Comparison of ENCODE assay signal across 9 mouse cellular contexts in the genomic region with DNA sequence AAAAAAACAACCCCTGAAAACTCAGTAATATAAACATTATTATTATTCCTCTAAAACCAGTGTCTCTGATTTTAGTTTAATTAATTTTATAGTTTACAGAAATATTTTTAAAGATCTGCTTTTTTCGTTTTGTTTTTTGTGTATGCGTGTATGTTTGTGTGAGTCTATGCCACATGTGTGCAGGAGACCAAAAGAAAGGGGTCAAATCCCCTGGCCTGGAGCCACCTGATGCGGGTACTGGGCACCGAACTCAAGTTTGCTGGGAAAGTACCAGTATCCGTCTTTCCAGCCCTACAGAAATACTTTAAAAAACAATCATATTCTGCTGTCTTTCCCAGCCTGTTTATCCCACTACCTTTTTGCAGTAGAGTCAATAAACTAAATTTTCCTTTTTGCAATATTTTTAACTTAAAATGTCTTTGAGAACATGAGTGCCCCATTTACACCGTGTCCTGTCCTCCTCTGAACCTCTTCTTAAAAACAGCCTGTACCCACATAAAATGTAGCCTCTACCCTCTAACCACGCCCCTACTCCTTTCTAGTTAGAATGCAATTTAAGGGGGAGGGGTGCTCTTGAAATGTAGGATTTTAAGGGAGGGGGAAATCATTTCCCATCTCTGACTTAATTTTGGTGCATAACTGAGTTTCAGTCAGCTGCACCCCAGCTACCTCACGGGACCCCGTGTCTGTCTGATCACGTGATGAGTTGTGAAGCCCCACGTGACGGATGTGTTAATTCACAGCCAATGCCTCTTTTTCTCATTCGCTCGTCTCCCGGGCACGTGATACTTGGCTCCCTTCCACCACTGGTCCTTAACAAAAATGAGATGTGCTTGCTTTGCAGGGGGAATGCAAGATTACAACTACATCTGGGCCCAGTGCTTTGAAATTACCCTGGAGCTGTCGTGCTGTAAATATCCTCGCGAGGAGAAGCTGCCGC. TPM values are rescaled to one million over a fixed set of nuclear protein-coding genes. Genes with fewer than 3 reads are reported as not detected.
A peak's percentile ranks its signal among the peaks of the same experiment; 100 is the strongest.
DNase-seq lines count a peak whose midpoint lies in the region; ATAC-seq and TF ChIP-seq lines count a peak whose summit lies in the region.
"Had no signal": no experiment of that assay in that cellular context is flagged by ENCODE, and none has a peak within 500 bp of the region (broad histone marks: within the 10 kb centered on the region; RNA-seq: fewer than 3 reads in every experiment).

No protein-coding gene starts in this region.

- TF ChIP-seq CTCF in midbrain, postnatal 0 days (IDR thresholded peaks at IDR 0.05), result no peak

- H3K36me3 ChIP-seq in embryonic facial prominence, embryonic 13.5 days, result no peaks in the 10 kb centered on the region
- H3K36me3 ChIP-seq in heart, embryonic 10.5 days, result no peaks in the 10 kb centered on the region
- no peaks in the 10 kb centered on the region for H3K36me3 ChIP-seq in limb, embryonic 11.5 days (ENCODE audit: control insufficient read depth, insufficient read depth, low read length)
- no peaks in the 10 kb centered on the region for H3K36me3 ChIP-seq in midbrain, postnatal 0 days (ENCODE audit: insufficient read depth, low read length)
- H3K36me3 ChIP-seq in stomach, embryonic 16.5 days (ENCODE audit: control insufficient read depth, insufficient read depth, low read length), result no peaks in the 10 kb centered on the region

- peak overlapping the region; percentile 23 for H3K4me3 ChIP-seq in embryonic facial prominence, embryonic 13.5 days
- peak overlapping the region; percentile 45 for H3K4me3 ChIP-seq in heart, embryonic 10.5 days
- H3K4me3 ChIP-seq in limb, embryonic 11.5 days (ENCODE audit: low read depth, low read length), result 0 out of 2 replicates have a peak overlapping the region, but pooled peaks have one; percentile 14
- peak overlapping the region; percentile 35 for H3K4me3 ChIP-seq in midbrain, postnatal 0 days (ENCODE audit: low read depth, low read length)
- 0 out of 2 replicates have a peak overlapping the region, but pooled peaks have one; percentile 13 for H3K4me3 ChIP-seq in stomach, embryonic 16.5 days (replicated peaks; ENCODE audit: low read length)

- H3K27me3 ChIP-seq in embryonic facial prominence, embryonic 13.5 days, result no peaks in the 10 kb centered on the region
- H3K27me3 ChIP-seq in heart, embryonic 10.5 days (ENCODE audit: insufficient read depth, poor library complexity, severe bottlenecking), result no peaks in the 10 kb centered on the region
- no peaks in the 10 kb centered on the region for H3K27me3 ChIP-seq in limb, embryonic 11.5 days (ENCODE audit: control insufficient read depth, insufficient read depth, low read length)
- H3K27me3 ChIP-seq in midbrain, postnatal 0 days (ENCODE audit: insufficient read depth, low read length), result no peaks in the 10 kb centered on the region; the same call in 1 of the 2 replicates
- no peaks in the 10 kb centered on the region for H3K27me3 ChIP-seq in stomach, embryonic 16.5 days (ENCODE audit: control insufficient read depth, insufficient read depth, low read length)

- H3K9ac ChIP-seq in embryonic facial prominence, embryonic 13.5 days, result no peak overlapping the region
- H3K9ac ChIP-seq in limb, embryonic 11.5 days (ENCODE audit: low read length), result no peak overlapping the region
- H3K9ac ChIP-seq in midbrain, postnatal 0 days (replicated peaks; ENCODE audit: low read length, poor library complexity, severe bottlenecking), result peak overlapping the region; percentile 51; the same call in 1 of the 2 replicates
- H3K9ac ChIP-seq in stomach, embryonic 16.5 days (ENCODE audit: low read length), result no peak overlapping the region; the same call in 1 of the 2 replicates

- WGBS in embryonic facial prominence, embryonic 13.5 days, result 34% methylated on average over 20 of the region's 20 CpGs
- WGBS in heart, embryonic 10.5 days, result 33% methylated on average over 20 of the region's 20 CpGs
- WGBS in limb, embryonic 11.5 days, result 40% methylated on average over 20 of the region's 20 CpGs
- WGBS in midbrain, postnatal 0 days, result 33% methylated on average over 20 of the region's 20 CpGs
- WGBS in stomach, embryonic 16.5 days, result 40% methylated on average over 20 of the region's 20 CpGs

- H3K27ac ChIP-seq in embryonic facial prominence, embryonic 13.5 days, result no peak overlapping the region
- no peak overlapping the region for H3K27ac ChIP-seq in heart, embryonic 10.5 days
- H3K27ac ChIP-seq in limb, embryonic 11.5 days (replicated peaks; ENCODE audit: low read depth, low read length), result no peak overlapping the region
- peak overlapping the region; percentile 71 for H3K27ac ChIP-seq in midbrain, postnatal 0 days (ENCODE audit: low read depth, low read length)
- H3K27ac ChIP-seq in stomach, embryonic 16.5 days (ENCODE audit: low read length), result no peak overlapping the region
- H3K27ac ChIP-seq: macrophage had no signal

- DNase-seq in ovary, postnatal 14 days (ENCODE audit: low spot score), result peak; percentile 43
- DNase-seq in ovary, adult 18-20 months (ENCODE audit: low spot score), result no peak
- DNase-seq in heart, embryonic 10.5 days (ENCODE audit: low spot score), result peak; percentile 81
- peak; percentile 55 for DNase-seq in kidney, adult 9 months
- DNase-seq in limb, embryonic 11.5 days (ENCODE audit: low spot score), result peak; percentile 75
- DNase-seq in midbrain, postnatal 0 days (ENCODE audit: low spot score), result peak; percentile 98

- 0 out of 2 replicates have a peak, but pooled peaks have one; percentile 15 for ATAC-seq in embryonic facial prominence, embryonic 13.5 days (ENCODE audit: insufficient number of reproducible peaks, insufficient read depth, low FRiP score, low TSS enrichment, low read depth)
- peak; percentile 70; the same call in 1 of the 2 replicates for ATAC-seq in limb, embryonic 11.5 days (ENCODE audit: insufficient number of reproducible peaks, low FRiP score, low TSS enrichment, low read depth)
- ATAC-seq in midbrain, postnatal 0 days (ENCODE audit: low FRiP score), result peak; percentile 88
- no peak for ATAC-seq in stomach, embryonic 16.5 days (ENCODE audit: insufficient read depth, low FRiP score)

- H3K4me1 ChIP-seq in embryonic facial prominence, embryonic 13.5 days, result peaks cover 29% of the 10 kb centered on the region
- 0 out of 2 replicates have a peak, but pooled peaks cover 4% of the 10 kb centered on the region for H3K4me1 ChIP-seq in heart, embryonic 10.5 days
- peaks cover 10% of the 10 kb centered on the region; the same call in 1 of the 2 replicates for H3K4me1 ChIP-seq in limb, embryonic 11.5 days (ENCODE audit: control insufficient read depth, insufficient read depth, low read length)
- no peaks in the 10 kb centered on the region for H3K4me1 ChIP-seq in midbrain, postnatal 0 days (ENCODE audit: insufficient read depth, low read length)
- H3K4me1 ChIP-seq in stomach, embryonic 16.5 days (ENCODE audit: control insufficient read depth, insufficient read depth, low read length), result peaks cover 10% of the 10 kb centered on the region

- peak overlapping the region; percentile 55 for H3K4me2 ChIP-seq in embryonic facial prominence, embryonic 13.5 days
- peak overlapping the region; percentile 33; the same call in 1 of the 2 replicates for H3K4me2 ChIP-seq in limb, embryonic 11.5 days (ENCODE audit: low read depth, severe bottlenecking)
- H3K4me2 ChIP-seq in midbrain, postnatal 0 days (ENCODE audit: low read depth, low read length, poor library complexity, severe bottlenecking), result peak overlapping the region; percentile 54
- peak overlapping the region; percentile 35 for H3K4me2 ChIP-seq in stomach, embryonic 16.5 days (ENCODE audit: low read depth, low read length)

- H3K9me3 ChIP-seq in embryonic facial prominence, embryonic 13.5 days, result no peaks in the 10 kb centered on the region
- H3K9me3 ChIP-seq in heart, embryonic 10.5 days, result no peaks in the 10 kb centered on the region
- no peaks in the 10 kb centered on the region for H3K9me3 ChIP-seq in limb, embryonic 11.5 days (ENCODE audit: control insufficient read depth, low read length)
- H3K9me3 ChIP-seq in midbrain, postnatal 0 days (ENCODE audit: low read length), result no peaks in the 10 kb centered on the region
- H3K9me3 ChIP-seq in stomach, embryonic 16.5 days (replicated peaks; ENCODE audit: control insufficient read depth, low read length), result no peaks in the 10 kb centered on the region

RNA-seq across cellular contexts. Expression of gene Mdm2, which starts 35.2 kb away (rescaled TPM):
- 49.3 and 50.2 TPM in 2 replicates for polyA plus RNA-seq in embryonic facial prominence, embryonic 13.5 days (2015; fragmentation: Nextera tagmentation; extraction: Ambion mirVana)
- polyA plus RNA-seq in heart, embryonic 10.5 days (2016; fragmentation: Nextera tagmentation; extraction: Ambion mirVana), result 56.4 and 59.3 TPM in 2 replicates
- 63.1 and 66.3 TPM in 2 replicates for polyA plus RNA-seq in limb, embryonic 11.5 days (2014; fragmentation: Nextera tagmentation; extraction: Ambion mirVana)
- total RNA-seq in midbrain, postnatal 0 days (2014; rRNA removed), result 65.1 and 69.9 TPM in 2 replicates
- polyA plus RNA-seq in midbrain, postnatal 0 days (2015; fragmentation: Nextera tagmentation; extraction: Ambion mirVana), result 23.2 and 28.7 TPM in 2 replicates
- 39.5 and 39.9 TPM in 2 replicates for polyA plus RNA-seq in stomach, embryonic 16.5 days (2015; fragmentation: Nextera tagmentation; extraction: Ambion mirVana)

RNA-seq across cellular contexts. Expression of gene Cpm, which starts 46.1 kb away (rescaled TPM):
- 25.6 and 34.0 TPM in 2 replicates for polyA plus RNA-seq in embryonic facial prominence, embryonic 13.5 days (2015; fragmentation: Nextera tagmentation; extraction: Ambion mirVana)
- 5.1 and 28.3 TPM in 2 replicates for polyA plus RNA-seq in heart, embryonic 10.5 days (2016; fragmentation: Nextera tagmentation; extraction: Ambion mirVana)
- polyA plus RNA-seq in limb, embryonic 11.5 days (2014; fragmentation: Nextera tagmentation; extraction: Ambion mirVana), result 38.3 and 45.1 TPM in 2 replicates
- 3.9 TPM in 2 replicates for total RNA-seq in midbrain, postnatal 0 days (2014; rRNA removed)
- 4.8 and 7.9 TPM in 2 replicates for polyA plus RNA-seq in midbrain, postnatal 0 days (2015; fragmentation: Nextera tagmentation; extraction: Ambion mirVana)
- polyA plus RNA-seq in stomach, embryonic 16.5 days (2015; fragmentation: Nextera tagmentation; extraction: Ambion mirVana), result 74.0 and 88.1 TPM in 2 replicates
